Mouse (Mus musculus): ENCODE results near the gene Zcchc12. TPM values are rescaled to one million over a fixed set of nuclear protein-coding genes. Genes with fewer than 3 reads are reported as not detected.

The Zcchc12 gene
- total and polyA plus RNA-seq, 3 experiments, result not detected

GRCm38 (mm10) chrX:36209554-36209953, 13.8 kb downstream of the Zcchc12 start:
- DNase-seq (ENCODE audit: low read depth, low spot score), result peak; percentile 2
- Histone ChIP-seq H3K36me3 (ENCODE audit: control insufficient read depth in 1 of 2, insufficient read depth in 2 of 2, low read length in 2 of 2) (no peaks in the 10 kb centered on the region), H3K4me3 (ENCODE audit: control insufficient read depth in 1 of 2, insufficient read depth in 1 of 2, low read depth in 2 of 2, low read length in 2 of 2) (no peak overlapping the region), H3K9me3 (replicated peaks; ENCODE audit: insufficient read depth, low read length) (no peaks in the 10 kb centered on the region), H3K27me3 (ENCODE audit: control insufficient read depth in 1 of 2, insufficient read depth in 2 of 2, low read length in 2 of 2) (no peaks in the 10 kb centered on the region), H3K4me1 (ENCODE audit: control insufficient read depth in 1 of 2, insufficient read depth in 2 of 2, low read length in 2 of 2) (no peaks in the 10 kb centered on the region), H3K9ac (ENCODE audit: control insufficient read depth, low read depth, low read length, poor library complexity, severe bottlenecking) (no peak overlapping the region), H3K27ac (ENCODE audit: control insufficient read depth, low read depth, low read length) (no peak overlapping the region), H3K79me2 (ENCODE audit: control insufficient read depth, insufficient read depth, low read length, poor library complexity) (no peaks in the 10 kb centered on the region)
- TF ChIP-seq CTCF (IDR thresholded peaks at IDR 0.05 in 2 of 3, conservative IDR thresholded peaks at IDR 0.05 in 1 of 3; ENCODE audit: control insufficient read depth in 1 of 3, insufficient read depth in 1 of 3, low read depth in 2 of 3, low read length in 3 of 3, poor library complexity in 1 of 3, severe bottlenecking in 1 of 3) (peak in 1 of 3 experiments; percentile 1; a peak in 1 of 6 replicates), SIN3A (IDR thresholded peaks at IDR 0.05; ENCODE audit: low read length) (no peak)

GRCm38 (mm10) chrX:36211216-36211615, 15.5 kb downstream of the Zcchc12 start:
- Histone ChIP-seq H3K9ac (ENCODE audit: control insufficient read depth, low read depth, low read length, poor library complexity, severe bottlenecking) (no peak overlapping the region), H3K79me2 (ENCODE audit: control insufficient read depth, insufficient read depth, low read length, poor library complexity) (no peaks in the 10 kb centered on the region), H3K9me3 (replicated peaks; ENCODE audit: insufficient read depth, low read length) (no peaks in the 10 kb centered on the region), H3K4me1 (ENCODE audit: control insufficient read depth in 1 of 2, insufficient read depth in 2 of 2, low read length in 2 of 2) (no peaks in the 10 kb centered on the region), H3K4me3 (ENCODE audit: control insufficient read depth in 1 of 2, insufficient read depth in 1 of 2, low read depth in 2 of 2, low read length in 2 of 2) (no peak overlapping the region), H3K36me3 (ENCODE audit: control insufficient read depth in 1 of 2, insufficient read depth in 2 of 2, low read length in 2 of 2) (no peaks in the 10 kb centered on the region), H3K27ac (ENCODE audit: control insufficient read depth, low read depth, low read length) (no peak overlapping the region), H3K27me3 (ENCODE audit: control insufficient read depth in 1 of 2, insufficient read depth in 2 of 2, low read length in 2 of 2) (no peaks in the 10 kb centered on the region)
- no peak for DNase-seq (ENCODE audit: low read depth, low spot score)
- TF ChIP-seq MAX (IDR thresholded peaks at IDR 0.05; ENCODE audit: low read length), result no peak

GRCm38 (mm10) chrX:36221366-36221765, 25.7 kb downstream of the Zcchc12 start:
- Histone ChIP-seq H3K4me3 (ENCODE audit: control insufficient read depth in 1 of 2, insufficient read depth in 1 of 2, low read depth in 2 of 2, low read length in 2 of 2) (no peak overlapping the region), H3K9ac (ENCODE audit: control insufficient read depth, low read depth, low read length, poor library complexity, severe bottlenecking) (no peak overlapping the region), H3K36me3 (ENCODE audit: control insufficient read depth in 1 of 2, insufficient read depth in 2 of 2, low read length in 2 of 2) (no peaks in the 10 kb centered on the region), H3K27ac (ENCODE audit: control insufficient read depth, low read depth, low read length) (no peak overlapping the region), H3K27me3 (ENCODE audit: control insufficient read depth in 1 of 2, insufficient read depth in 2 of 2, low read length in 2 of 2) (no peaks in the 10 kb centered on the region), H3K79me2 (ENCODE audit: control insufficient read depth, insufficient read depth, low read length, poor library complexity) (no peaks in the 10 kb centered on the region), H3K9me3 (replicated peaks; ENCODE audit: insufficient read depth, low read length) (no peaks in the 10 kb centered on the region), H3K4me1 (ENCODE audit: control insufficient read depth in 1 of 2, insufficient read depth in 2 of 2, low read length in 2 of 2) (no peaks in the 10 kb centered on the region)
- peak; percentile 13 for DNase-seq (ENCODE audit: low read depth, low spot score)
- no peak for TF ChIP-seq MXI1 (IDR thresholded peaks at IDR 0.05; ENCODE audit: low read depth, low read length)
- no peak for TF ChIP-seq MYC (IDR thresholded peaks at IDR 0.05; ENCODE audit: low read depth, low read length)
- TF ChIP-seq CTCF (IDR thresholded peaks at IDR 0.05 in 2 of 3, conservative IDR thresholded peaks at IDR 0.05 in 1 of 3; ENCODE audit: control insufficient read depth in 1 of 3, insufficient read depth in 1 of 3, low read depth in 2 of 3, low read length in 3 of 3, poor library complexity in 1 of 3, severe bottlenecking in 1 of 3), result peak; percentile 22 to 43 (median 32); a peak in 5 of 6 replicates

- Histone ChIP-seq H3K9me3 (replicated peaks; ENCODE audit: insufficient read depth, low read length) (no peaks in the 10 kb centered on the region), H3K27me3 (ENCODE audit: control insufficient read depth in 1 of 2, insufficient read depth in 2 of 2, low read length in 2 of 2) (no peaks in the 10 kb centered on the region), H3K9ac (ENCODE audit: control insufficient read depth, low read depth, low read length, poor library complexity, severe bottlenecking) (no peak overlapping the region), H3K27ac (ENCODE audit: control insufficient read depth, low read depth, low read length) (no peak overlapping the region), H3K4me1 (ENCODE audit: control insufficient read depth in 1 of 2, insufficient read depth in 2 of 2, low read length in 2 of 2) (no peaks in the 10 kb centered on the region), H3K36me3 (ENCODE audit: control insufficient read depth in 1 of 2, insufficient read depth in 2 of 2, low read length in 2 of 2) (no peaks in the 10 kb centered on the region), H3K4me3 (ENCODE audit: control insufficient read depth in 1 of 2, insufficient read depth in 1 of 2, low read depth in 2 of 2, low read length in 2 of 2) (no peak overlapping the region), H3K79me2 (ENCODE audit: control insufficient read depth, insufficient read depth, low read length, poor library complexity) (no peaks in the 10 kb centered on the region)
- TF ChIP-seq SMC3 (IDR thresholded peaks at IDR 0.05; ENCODE audit: low read depth, low read length) (peak; percentile 55), CTCF (IDR thresholded peaks at IDR 0.05 in 2 of 3, conservative IDR thresholded peaks at IDR 0.05 in 1 of 3; ENCODE audit: control insufficient read depth in 1 of 3, insufficient read depth in 1 of 3, low read depth in 2 of 3, low read length in 3 of 3, poor library complexity in 1 of 3, severe bottlenecking in 1 of 3) (peak; percentile 52 to 76 (median 71)), ZC3H11A (IDR thresholded peaks at IDR 0.05; ENCODE audit: low read depth, low read length) (0 out of 2 replicates have a peak, but pooled peaks have one; percentile 11), RAD21 (IDR thresholded peaks at IDR 0.05; ENCODE audit: low read depth, low read length) (peak; percentile 51), MYB (IDR thresholded peaks at IDR 0.05; ENCODE audit: low read depth, low read length) (no peak), ETS1 (IDR thresholded peaks at IDR 0.05; ENCODE audit: low read depth, low read length) (no peak)
- peak; percentile 65 for DNase-seq (ENCODE audit: low read depth, low spot score)
Measured at GRCm38 (mm10) chrX:36225777-36226176, 30.1 kb downstream of the Zcchc12 start.

Data from MEL (cell line).